Mouse (Mus musculus) spleen, postnatal 10 days (tissue): ENCODE results near the gene B3gnt7.

Experiments used
- DNase-seq, 2 experiments: peaks; one replicate each; pipeline ENCODE4 v3.0.0; 2021 to 2022; ENCODE audit warnings: low spot score in 2 of 2

The B3gnt7 gene

DNA sequence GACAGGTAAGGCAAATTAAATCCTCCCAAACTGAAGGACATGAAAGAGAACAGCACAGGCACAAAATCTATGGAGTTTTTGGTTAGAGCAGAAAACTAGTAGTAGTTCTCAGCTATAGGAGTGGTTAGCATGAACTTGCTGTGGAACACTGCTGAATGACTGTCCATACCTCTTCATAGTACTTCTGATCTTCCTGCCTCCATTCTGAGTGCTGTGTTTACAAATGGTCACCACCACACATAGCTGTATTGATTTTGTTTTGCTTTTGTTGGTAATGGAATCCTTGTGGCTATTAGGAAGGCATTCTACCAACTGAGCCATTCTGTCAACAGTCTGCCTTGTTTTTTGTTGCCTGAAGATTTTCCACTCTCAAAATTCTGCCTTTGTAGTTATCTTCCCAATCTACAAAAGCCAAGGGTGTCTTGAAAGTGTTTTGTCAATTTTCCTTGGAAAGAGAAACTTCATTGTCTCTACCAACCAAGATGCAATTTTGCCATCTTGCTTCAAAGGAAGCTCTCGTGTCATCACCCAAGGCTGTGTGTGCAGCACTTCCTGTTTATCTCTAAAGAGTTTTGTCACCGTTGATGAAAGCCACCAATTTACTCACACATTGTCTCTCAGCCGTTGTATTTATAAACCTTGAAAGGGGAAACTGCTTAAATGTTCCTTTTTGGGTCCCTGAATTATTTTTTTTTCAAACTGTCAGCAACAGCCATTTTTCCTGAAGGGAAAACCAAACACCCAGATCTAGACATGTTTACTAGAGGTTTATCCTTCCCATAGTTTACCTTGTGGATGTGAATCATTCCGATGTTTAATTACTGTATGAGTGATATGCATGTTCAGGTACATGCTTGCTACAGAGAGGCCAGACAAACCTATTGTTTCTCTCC, 41.6 kb downstream of the B3gnt7 start:
- no peak for DNase-seq

DNA sequence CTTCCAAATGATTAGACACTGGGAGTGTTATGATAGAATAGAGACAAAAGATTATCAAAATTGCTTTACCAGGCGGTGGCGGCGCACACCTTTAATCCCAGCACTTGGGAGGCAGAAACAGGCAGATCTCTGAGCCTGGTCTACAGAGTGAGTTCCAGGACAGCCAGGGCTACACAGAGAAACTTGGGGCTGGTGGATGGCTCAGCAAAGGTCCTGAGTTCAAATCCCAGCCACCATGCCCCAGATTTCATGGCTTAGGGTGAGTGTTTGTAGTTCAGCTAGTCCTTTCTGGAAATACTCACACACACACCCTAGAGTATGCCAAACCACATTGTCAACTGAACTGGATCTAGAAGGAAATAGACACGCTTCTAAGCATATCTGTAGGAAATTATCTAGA, 42.4 kb downstream of the B3gnt7 start:
- DNase-seq, result no peak

GRCm38 (mm10) chr1:86345956-86346355, 43.3 kb downstream of the B3gnt7 start:
- DNase-seq, result no peak

DNA sequence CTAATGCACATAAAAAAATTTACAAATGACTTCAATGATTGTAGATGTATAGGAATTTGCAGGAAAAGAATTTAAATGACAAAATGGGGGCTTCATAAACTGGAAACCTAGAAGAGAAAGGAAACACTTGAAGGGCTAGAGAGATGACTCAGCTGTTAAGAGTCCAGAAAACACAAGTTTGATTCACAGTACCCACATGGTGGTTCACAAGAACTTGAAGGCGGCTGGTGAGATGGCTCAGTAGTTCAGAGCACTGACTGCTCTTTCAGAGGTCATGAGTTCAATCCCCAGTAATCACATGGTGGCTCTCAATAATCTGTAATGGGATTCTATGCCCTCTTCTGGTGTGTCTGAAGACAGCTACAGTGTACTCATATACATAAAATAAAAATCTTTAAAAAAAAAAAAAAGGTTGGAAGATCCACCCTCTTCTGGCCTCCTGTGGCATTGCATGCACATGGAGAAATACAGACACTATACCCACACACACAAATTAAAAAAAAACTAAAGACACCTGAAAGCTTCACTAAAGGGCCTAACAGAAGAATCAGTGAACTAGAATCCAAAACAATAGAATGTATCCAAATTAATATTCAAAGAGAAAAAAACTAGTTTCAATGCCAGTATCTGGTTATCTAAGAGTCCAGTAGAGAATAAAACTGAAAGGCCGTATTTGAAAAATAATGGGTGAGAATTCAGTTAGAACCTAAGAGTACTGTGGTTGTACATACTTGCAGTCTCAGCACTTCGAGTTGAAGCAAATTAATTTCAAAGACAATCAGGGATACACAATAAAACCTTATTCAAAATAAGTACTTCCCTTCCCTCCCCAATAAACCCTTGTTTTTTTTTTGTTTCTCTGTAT, 44.5 kb downstream of the B3gnt7 start:
- no peak for DNase-seq

DNA sequence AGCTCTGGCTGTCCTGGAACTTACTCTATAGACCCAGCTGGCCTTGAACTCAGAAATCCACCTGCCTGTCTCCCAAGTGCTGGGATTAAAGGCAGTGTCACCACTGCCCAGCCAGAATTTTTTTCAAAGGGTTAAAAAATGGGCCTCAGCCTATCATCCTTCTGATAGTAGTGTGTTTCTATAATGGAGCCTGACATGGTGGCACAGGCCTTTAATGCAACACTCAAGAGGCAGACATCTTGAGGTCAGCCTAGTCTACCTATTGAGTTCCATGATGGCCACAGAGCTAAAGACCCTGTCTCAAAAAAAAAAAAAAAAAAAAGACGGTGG, 45.0 kb downstream of the B3gnt7 start:
- DNase-seq, result no peak

DNA sequence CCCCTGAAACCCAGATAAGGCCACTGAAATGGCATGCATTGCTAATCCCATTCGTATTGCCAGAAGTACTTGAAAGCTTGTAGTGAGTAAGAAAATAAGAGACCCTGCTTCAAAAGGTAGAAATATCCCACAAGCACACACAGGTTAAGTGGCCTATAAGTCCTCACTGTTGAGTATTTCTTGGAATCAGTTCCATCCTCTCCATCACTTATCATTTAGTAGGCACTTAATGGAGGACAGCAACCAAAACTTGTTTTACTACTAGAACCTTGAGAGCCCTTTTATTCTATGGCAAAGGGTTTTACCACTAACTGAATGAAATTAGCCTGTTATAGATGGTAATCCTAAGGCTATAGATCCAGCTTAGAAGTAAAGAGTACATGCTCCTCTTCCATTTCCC, 45.5 kb downstream of the B3gnt7 start:
- no peak for DNase-seq

DNA sequence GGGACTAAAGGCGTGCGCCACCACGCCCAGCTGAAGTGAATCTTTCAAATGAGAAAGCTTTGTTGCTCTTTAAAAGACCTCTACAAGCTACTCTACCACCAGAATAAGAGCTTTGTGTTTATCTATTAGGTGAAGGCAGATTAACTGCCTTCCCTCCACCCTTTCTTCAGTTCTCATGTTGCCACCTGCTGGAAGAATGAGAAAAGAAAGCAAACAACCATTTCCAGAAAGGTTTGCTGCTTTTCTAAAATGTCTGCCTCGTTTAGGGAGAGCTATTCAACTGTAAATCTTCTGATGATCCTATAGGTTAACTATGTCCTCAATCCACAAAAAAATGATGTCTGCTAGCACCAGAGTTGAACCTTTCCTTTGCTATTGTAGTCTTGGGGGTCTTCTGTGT, 46.2 kb downstream of the B3gnt7 start:
- no peak for DNase-seq

- no peak for DNase-seq
These were observed 46.6 kb downstream of the B3gnt7 start for GRCm38 (mm10) chr1:86349201-86349600.

GRCm38 (mm10) chr1:86349696-86350095, 47.1 kb downstream of the B3gnt7 start:
- DNase-seq, result no peak

DNA sequence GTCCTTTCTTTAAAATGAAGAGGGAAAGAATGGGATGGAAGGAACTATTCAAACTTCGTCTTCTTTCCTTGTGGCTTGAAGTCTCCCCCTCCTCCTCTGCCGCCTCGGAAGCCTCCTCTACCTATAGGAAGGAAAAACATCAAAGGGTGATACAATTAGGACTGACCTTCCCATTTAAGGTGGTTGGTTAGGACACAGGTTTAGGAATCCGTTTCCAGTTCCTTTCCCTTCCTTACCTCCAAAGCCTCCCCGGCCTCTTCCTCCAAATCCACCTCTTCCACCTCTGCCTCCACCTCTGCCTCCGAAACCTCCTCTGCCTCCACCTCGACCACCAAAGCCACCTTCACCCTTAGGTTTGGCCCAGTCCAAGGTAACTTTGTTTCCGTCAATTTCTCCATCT, 47.9 kb downstream of the B3gnt7 start:
- DNase-seq, result no peak

- DNase-seq, result no peak
These were observed 51.6 kb downstream of the B3gnt7 start for GRCm38 (mm10) chr1:86354186-86354585.
